Mouse (Mus musculus) thymus, postnatal 4 days (tissue): ENCODE results near the gene Vgf.
A peak's percentile ranks its signal among the peaks of the same experiment; 100 is the strongest.

Source experiments
- DNase-seq: peaks from one replicate; pipeline ENCODE4 v3.0.0; 2021

The Vgf gene

DNA sequence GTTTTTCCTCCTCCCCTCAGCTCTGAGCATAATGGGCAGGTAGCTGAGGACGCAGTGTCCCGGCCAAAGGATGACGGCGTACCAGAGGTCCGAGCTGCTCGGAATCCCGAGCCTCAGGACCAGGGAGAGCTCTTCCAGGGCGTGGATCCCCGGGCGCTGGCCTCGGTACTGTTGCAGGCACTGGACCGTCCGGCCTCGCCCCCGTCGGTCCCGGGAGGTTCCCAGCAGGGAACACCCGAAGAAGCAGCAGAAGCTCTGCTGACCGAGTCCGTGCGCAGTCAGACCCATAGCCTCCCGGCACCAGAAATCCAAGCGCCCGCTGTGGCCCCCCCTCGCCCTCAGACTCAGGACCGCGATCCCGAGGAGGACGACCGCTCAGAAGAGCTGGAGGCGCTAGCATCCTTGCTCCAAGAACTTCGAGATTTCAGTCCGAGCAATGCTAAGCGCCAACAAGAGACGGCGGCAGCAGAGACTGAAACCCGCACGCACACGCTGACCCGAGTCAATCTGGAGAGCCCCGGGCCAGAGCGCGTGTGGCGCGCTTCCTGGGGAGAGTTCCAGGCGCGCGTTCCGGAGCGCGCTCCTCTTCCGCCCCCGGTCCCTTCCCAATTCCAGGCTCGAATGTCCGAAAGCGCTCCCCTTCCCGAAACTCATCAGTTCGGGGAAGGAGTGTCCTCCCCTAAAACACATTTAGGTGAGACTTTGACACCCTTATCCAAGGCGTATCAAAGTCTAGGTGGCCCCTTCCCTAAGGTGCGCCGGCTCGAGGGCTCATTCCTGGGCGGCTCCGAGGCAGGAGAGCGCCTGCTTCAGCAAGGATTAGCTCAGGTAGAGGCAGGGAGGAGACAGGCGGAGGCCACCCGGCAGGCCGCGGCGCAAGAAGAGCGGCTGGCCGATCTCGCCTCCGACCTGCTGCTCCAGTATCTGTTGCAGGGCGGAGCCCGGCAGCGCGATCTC, 5.2 kb downstream of the Vgf start:
- peak; percentile 25 for DNase-seq

DNA sequence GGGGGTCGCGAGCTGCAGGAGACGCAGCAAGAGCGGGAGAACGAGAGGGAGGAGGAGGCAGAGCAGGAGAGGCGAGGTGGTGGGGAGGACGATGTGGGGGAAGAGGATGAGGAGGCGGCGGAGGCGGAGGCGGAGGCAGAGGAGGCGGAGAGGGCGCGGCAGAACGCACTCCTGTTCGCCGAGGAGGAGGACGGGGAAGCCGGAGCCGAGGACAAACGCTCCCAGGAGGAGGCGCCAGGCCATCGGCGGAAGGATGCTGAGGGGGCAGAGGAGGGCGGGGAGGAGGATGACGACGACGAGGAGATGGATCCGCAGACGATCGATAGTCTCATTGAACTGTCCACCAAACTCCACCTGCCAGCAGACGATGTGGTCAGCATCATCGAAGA, 5.8 kb downstream of the Vgf start:
- peak; percentile 60 for DNase-seq

DNA sequence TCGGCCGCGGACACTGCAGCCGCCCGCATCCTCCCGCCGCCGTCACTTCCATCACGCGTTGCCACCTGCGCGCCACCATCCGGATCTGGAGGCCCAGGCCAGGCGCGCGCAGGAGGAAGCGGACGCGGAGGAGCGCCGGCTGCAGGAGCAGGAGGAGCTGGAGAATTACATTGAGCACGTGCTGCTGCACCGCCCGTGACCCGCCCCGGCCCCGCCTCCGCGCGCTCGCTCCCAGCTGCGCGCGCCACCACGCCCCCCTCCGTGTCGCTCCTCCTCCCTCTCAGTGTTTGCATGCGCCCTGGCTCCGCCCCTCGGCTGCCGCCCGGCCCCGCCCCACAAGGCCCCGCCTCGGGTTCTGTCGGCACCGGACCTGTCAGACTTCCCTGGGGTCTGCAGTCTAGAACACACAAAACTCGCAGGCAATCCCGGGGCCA, 6.5 kb downstream of the Vgf start:
- DNase-seq, result peak; percentile 97

GRCm38 (mm10) chr5:137036211-137036610, 10.0 kb downstream of the Vgf start:
- no peak for DNase-seq

DNA sequence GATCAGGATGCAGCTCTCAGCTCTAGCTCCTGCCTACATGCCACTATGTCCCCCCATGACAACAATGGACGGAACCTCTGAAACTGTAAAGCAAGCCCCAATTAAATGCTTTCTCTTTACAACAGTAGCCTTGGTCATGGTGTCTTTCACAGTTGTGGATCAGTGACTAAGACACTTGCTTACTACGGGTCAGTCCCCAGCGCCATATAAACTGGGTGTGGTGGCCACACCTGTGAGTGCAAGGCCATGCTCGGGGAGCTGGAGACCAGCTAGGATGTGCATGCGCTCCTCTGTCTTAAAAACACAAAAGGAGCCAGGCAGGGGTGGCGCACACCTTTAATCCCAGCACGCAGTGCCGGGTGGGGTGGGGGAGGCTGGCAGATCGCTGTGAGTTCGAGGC, 13.3 kb downstream of the Vgf start:
- DNase-seq, result no peak

GRCm38 (mm10) chr5:137041442-137041841, 15.2 kb downstream of the Vgf start:
- no peak for DNase-seq

GRCm38 (mm10) chr5:137043997-137044396, 17.8 kb downstream of the Vgf start:
- DNase-seq, result no peak

- DNase-seq, result peak; percentile 99
Observed at GRCm38 (mm10) chr5:137045402-137046323, 19.5 kb downstream of the Vgf start, which contains the start of gene Ap1s1. TSS of gene Ap1s1 (minus strand) at chr5:137046135.

GRCm38 (mm10) chr5:137046324-137046718, 20.1 kb downstream of the Vgf start:
- no peak for DNase-seq

GRCm38 (mm10) chr5:137046991-137047390, 20.8 kb downstream of the Vgf start:
- no peak for DNase-seq

GRCm38 (mm10) chr5:137051125-137051524, 24.9 kb downstream of the Vgf start:
- DNase-seq, result no peak

DNA sequence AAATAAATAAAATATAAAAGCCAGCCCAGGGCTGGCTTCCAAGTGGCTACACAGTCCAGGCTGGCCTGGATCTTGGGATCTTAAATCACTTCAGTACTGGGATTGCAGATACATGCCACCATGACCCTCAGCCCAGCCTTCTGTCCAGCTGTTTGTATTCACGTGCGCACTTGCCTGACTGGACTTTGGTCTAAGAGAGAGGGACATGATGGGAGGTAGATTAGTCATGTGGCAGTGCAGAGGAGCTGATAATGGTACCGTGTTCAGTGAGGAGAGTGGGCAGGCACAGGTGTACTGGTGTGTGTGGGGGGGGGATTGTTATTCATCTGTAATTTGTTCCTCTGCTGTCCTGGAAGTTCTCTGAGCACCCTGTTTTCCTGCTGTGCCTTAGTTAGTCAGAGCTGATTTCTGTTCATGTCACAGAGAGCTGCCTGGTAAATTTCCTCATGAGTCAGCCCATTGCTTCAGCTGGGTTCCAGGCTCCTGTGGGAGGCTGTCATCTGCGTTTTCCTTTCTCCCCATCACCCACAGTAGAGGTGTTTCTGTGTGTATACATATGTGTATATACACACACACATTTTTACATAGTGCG, 25.8 kb downstream of the Vgf start:
- DNase-seq, result no peak

DNA sequence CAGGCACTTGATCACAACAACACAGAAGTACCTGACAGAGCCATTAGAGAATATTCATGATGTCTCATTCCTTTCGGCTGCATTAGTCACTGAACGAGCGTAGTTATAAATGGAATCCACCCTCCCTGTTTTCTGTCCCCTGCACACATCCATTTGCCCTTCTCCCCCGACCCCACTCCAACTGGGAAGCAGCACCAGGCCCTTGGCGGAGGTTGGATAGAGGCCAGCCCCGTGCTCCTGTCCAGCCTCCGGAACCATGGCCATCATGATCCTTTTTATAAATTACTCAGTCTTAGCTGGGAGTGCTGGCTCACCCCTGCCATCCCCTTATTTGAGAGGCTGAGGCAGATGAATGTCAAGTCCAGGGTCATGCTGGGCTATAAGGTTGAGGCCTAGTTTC, 28.1 kb downstream of the Vgf start:
- DNase-seq, result no peak

- no peak for DNase-seq
Observed at GRCm38 (mm10) chr5:137054873-137055272, 28.7 kb downstream of the Vgf start.

DNA sequence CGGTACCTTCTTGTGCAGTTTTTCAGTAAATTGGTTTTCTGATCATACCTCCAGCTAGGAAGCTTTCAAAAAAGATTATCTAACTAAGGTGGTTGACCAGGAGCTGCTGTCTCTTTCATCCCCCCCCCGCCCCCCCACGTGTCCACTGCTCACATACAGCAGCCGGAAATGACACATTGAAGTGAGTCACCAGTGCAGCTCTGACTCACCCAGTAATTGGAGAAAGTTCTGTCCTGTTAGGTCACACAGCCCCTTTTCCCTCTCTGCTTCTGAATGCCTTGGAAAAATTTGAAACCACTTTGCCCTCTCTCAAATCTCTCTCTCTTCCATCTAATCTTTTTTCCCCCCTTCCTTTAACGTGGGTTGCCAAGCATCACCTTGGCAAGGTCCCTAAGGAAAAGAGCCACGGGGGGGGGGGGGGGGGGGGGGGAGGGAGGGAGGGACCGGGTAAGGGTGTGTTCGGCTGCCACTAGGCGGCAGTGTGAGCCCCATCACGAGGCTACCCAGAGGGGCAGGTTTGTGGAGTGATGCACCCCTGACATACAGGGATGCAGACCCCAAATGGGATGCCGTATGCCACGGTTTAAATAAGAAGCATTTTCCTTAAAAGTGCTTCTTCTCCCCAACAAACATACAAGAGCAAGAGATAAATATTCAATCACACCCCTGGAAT, 35.8 kb downstream of the Vgf start:
- peak; percentile 82 for DNase-seq

GRCm38 (mm10) chr5:137062601-137063000, 36.4 kb downstream of the Vgf start:
- no peak for DNase-seq

- DNase-seq, result no peak
Observed at GRCm38 (mm10) chr5:137065454-137065853, 39.3 kb downstream of the Vgf start.

DNA sequence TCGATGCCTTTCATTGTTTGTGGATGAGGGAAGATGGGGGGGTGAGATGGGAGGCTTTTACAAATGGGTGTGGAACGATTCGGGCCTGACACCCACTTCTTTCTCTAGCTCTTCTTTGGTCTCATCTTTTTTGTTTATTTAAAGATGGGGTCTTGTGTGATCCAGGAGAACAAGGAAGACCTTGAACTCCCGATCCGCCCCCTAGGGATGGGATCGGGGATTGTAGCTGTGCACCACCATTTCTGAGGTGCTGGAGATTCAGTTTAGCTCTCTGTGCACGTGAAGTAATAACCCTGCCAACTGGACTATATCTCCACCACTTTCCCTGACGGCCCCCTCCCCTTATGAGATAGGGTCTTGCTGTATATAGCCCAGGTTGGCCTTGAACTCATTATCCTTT, 39.7 kb downstream of the Vgf start:
- DNase-seq, result no peak

DNA sequence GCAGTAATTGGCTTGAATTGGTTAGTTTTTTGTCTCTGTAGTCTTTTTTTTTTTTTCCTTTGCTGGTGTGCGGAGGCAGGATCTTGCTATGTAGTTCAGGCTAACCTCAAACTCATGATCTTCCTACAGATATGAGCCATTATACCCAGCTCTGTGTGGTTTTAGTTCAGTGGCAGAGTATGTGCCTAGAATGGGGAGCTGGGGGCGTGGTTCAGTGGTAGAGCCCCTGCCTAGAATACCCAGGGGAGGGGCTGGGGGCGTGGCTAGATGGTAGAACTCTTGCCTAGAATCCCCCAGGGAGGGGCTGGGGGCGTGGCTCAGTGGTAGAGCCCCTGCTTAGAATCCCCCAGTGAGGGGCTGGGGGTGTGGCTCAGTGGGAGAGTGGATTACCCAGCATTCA, 42.5 kb downstream of the Vgf start:
- peak; percentile 48 for DNase-seq

GRCm38 (mm10) chr5:137070881-137071605, 44.9 kb downstream of the Vgf start:
- no peak for DNase-seq

- DNase-seq, result peak; percentile 71
Observed at GRCm38 (mm10) chr5:137072079-137072960, 46.1 kb downstream of the Vgf start, which contains the start of gene Serpine1. TSS of gene Serpine1 (minus strand) at chr5:137072268.
